Mouse (Mus musculus): ENCODE data around the gene Fn3krp. TPM values are rescaled to one million over a fixed set of nuclear protein-coding genes. Genes with fewer than 3 reads are reported as not detected.

Gene Fn3krp
- polyA plus RNA-seq, 1 experiment: 7.4 TPM

- no peak for TF ChIP-seq CTCF (IDR thresholded peaks at IDR 0.05; ENCODE audit: extremely low read depth, insufficient read depth, insufficient read length, insufficient replicate concordance)
- TF ChIP-seq POLR2A (IDR thresholded peaks at IDR 0.05; ENCODE audit: low read depth, low read length): no peak
- peaks cover 4% of the 10 kb centered on the region; the same call in 1 of the 2 replicates for H3K4me1 ChIP-seq (ENCODE audit: control insufficient read depth, insufficient read depth, insufficient read length)
- 62% methylated on average over 5 of the region's 5 CpGs for WGBS
- no peak overlapping the region for H3K27ac ChIP-seq (ENCODE audit: insufficient read depth, low read length)
- no peaks in the 10 kb centered on the region for H3K36me3 ChIP-seq (ENCODE audit: control insufficient read depth, insufficient read depth, low read length)
- DNase-seq (ENCODE audit: low read depth in 1 of 2, low spot score in 2 of 2): no peak
- no peak overlapping the region for H3K4me3 ChIP-seq (ENCODE audit: extremely low read depth, insufficient read depth, insufficient read length)
- H3K27me3 ChIP-seq (ENCODE audit: control insufficient read depth, insufficient read depth, low read length): no peaks in the 10 kb centered on the region
Measured at GRCm38 (mm10) chr11:121420379-121420778, 822 bp upstream of the Fn3krp start.

DNA sequence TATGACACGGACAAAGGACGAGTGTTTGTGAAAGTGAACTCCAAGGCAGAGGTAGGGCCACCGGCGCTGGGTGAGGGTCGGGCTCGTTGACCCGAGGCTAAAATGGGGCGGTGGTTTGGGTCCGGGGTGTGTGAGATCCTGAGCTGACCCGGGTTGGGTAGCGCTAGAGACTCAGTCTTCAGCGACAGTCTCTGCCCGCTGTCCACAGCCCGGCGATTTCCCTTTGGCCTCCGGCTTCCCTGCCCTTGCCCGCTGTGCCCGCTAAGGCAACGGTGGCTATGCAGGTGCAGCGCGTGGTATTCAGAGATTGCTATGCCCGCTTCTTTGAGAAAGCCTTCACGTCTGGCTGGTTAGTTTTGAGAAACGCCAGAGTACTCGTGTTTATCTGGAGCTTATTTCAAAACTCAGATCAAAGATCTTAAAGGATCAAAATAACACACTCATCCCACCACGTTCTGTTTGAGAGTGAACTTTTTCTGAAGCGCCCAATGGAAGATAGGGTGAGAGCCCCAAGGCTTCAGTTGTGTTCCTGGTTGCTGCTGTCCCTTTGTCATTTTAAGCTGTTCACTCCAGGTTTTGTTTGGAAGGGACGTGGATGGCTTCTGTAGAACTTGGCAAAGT, 462 bp downstream of the Fn3krp start:
- no peaks in the 10 kb centered on the region for H3K27me3 ChIP-seq (ENCODE audit: control insufficient read depth, insufficient read depth, low read length)
- peak overlapping the region; percentile 23; the same call in 1 of the 2 replicates for H3K27ac ChIP-seq (ENCODE audit: insufficient read depth, low read length)
- peak in 1 of 2 experiments; percentile 15 for DNase-seq (ENCODE audit: low read depth in 1 of 2, low spot score in 2 of 2)
- peak overlapping the region; percentile 93 for H3K4me3 ChIP-seq (ENCODE audit: extremely low read depth, insufficient read depth, insufficient read length)
- peaks cover 4% of the 10 kb centered on the region; the same call in 1 of the 2 replicates for H3K4me1 ChIP-seq (ENCODE audit: control insufficient read depth, insufficient read depth, insufficient read length)
- TF ChIP-seq POLR2A (IDR thresholded peaks at IDR 0.05; ENCODE audit: low read depth, low read length): no peak; the same call in 1 of the 2 replicates
- no peak for TF ChIP-seq CTCF (IDR thresholded peaks at IDR 0.05; ENCODE audit: extremely low read depth, insufficient read depth, insufficient read length, insufficient replicate concordance)
- WGBS: under 1% methylated on average over 27 of the region's 28 CpGs
- no peaks in the 10 kb centered on the region for H3K36me3 ChIP-seq (ENCODE audit: control insufficient read depth, insufficient read depth, low read length)

DNA sequence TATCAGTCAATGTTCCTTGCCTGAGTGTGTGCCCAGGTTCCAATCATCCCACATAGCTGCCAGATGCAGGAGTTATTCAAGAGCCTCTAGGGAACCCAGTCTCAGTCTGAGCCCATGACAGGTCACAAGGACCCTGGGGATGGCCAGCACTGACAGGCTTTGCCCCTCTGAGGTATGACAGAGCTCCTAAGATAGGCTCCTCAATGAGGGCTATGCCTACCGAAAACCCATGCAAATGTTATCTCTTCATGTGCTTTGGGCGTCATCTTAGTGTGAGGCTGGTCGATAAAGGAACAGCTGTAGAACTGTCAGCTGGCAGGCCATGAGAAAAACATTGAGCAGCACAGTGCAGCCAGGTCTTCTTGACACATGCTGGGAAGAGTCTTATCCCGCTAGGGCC, 12.2 kb downstream of the Fn3krp start:
- TF ChIP-seq POLR2A (IDR thresholded peaks at IDR 0.05; ENCODE audit: low read depth, low read length): no peak
- TF ChIP-seq CTCF (IDR thresholded peaks at IDR 0.05; ENCODE audit: extremely low read depth, insufficient read depth, insufficient read length, insufficient replicate concordance): no peak
- H3K4me1 ChIP-seq (ENCODE audit: control insufficient read depth, insufficient read depth, insufficient read length): peaks cover 3% of the 10 kb centered on the region; the same call in 1 of the 2 replicates
- peak overlapping the region; percentile 13; the same call in 1 of the 2 replicates for H3K27ac ChIP-seq (ENCODE audit: insufficient read depth, low read length)
- H3K4me3 ChIP-seq (ENCODE audit: extremely low read depth, insufficient read depth, insufficient read length): no peak overlapping the region
- no peak for DNase-seq (ENCODE audit: low read depth in 1 of 2, low spot score in 2 of 2)
- 86% methylated on average over 4 of the region's 4 CpGs for WGBS
- H3K36me3 ChIP-seq (ENCODE audit: control insufficient read depth, insufficient read depth, low read length): peaks cover 4% of the 10 kb centered on the region; the same call in 1 of the 2 replicates
- H3K27me3 ChIP-seq (ENCODE audit: control insufficient read depth, insufficient read depth, low read length): no peaks in the 10 kb centered on the region

DNA sequence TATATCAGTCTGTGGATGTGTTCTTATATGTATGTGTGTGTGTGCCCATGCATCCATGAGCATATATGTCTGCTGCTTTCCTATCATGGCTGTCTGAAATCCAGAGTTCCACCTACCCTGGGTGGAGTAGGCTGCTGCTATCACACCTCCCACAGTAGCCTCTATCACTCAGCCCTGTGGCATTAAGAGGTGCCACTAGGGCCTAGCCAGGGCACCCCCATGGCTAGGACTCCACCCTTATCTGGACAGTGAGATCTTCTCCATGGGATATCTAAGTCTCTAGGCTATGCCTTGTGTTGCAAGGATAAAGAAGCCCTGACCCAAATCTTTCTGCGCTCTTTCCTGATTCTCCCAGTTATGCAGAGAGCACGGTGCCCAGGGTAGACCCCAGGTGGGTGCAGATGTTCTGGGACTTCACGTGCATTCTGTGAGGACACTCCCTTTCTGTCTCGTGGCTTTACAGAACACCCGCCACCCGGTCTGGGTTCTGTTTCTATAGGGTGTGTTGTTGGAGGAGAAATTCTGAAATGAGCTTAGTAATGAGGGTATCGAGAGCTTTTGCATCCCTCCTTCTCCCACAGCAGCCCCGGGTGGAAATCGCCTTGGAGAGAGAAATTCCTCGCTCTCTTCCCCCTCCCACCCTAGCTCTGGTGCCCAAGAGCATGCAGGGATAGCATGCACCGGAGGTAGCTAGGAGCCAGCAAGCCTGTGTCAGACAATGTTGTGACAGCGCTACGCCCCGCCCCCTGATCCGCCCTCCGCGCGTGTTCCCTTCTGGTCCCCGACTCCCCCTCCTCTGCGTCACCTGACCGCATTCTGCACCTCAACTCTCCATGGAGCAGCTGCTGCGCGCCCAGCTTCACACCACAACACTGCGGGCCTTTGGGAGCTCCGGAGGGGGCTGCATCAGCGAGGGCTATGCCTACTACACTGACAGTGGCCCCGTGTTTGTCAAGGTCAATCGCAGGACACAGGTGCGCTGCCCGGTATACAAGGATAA, 13.3 kb downstream of the Fn3krp start, which contains the start of gene Fn3k:
Fn3k (plus strand) TSS at position 758 of the 1,000 bp plus-strand sequence.
- Histone ChIP-seq H3K4me1 (ENCODE audit: control insufficient read depth, insufficient read depth, insufficient read length) (peaks cover 3% of the 10 kb centered on the region; the same call in 1 of the 2 replicates), H3K4me3 (ENCODE audit: extremely low read depth, insufficient read depth, insufficient read length) (peak within 1 kb of the TSS; percentile 42), H3K36me3 (ENCODE audit: control insufficient read depth, insufficient read depth, low read length) (no peaks in the 10 kb centered on the region), H3K27me3 (ENCODE audit: control insufficient read depth, insufficient read depth, low read length) (no peaks in the 10 kb centered on the region), H3K27ac (ENCODE audit: insufficient read depth, low read length) (peak within 1 kb of the TSS; percentile 10; the same call in 1 of the 2 replicates)
- TF ChIP-seq POLR2A (IDR thresholded peaks at IDR 0.05; ENCODE audit: low read depth, low read length) (no peak), CTCF (IDR thresholded peaks at IDR 0.05; ENCODE audit: extremely low read depth, insufficient read depth, insufficient read length, insufficient replicate concordance) (no peak)
- WGBS: 6% methylated on average over 30 of the region's 30 CpGs
- peak; percentile 52 to 77 for DNase-seq (ENCODE audit: low read depth in 1 of 2, low spot score in 2 of 2)

DNA sequence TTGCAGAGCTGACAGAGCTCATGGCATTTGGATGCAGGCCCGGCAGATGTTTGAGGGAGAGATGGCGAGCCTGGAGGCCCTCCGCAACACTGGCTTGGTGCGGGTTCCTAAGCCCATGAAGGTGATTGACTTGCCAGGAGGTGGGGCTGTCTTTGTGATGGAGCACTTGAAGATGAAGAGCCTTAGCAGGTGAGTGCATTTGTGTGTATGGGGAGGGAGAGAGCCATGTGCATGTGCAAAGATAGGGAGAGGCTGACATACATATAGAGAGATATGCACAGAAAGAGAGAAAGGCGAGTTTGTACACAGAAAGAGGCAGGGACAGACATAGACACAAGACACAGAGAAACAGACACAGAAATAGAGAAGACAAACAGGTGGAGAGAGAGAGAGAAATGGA, 16.0 kb downstream of the Fn3krp start:
- Histone ChIP-seq H3K27ac (ENCODE audit: insufficient read depth, low read length) (no peak overlapping the region), H3K4me3 (ENCODE audit: extremely low read depth, insufficient read depth, insufficient read length) (no peak overlapping the region), H3K4me1 (ENCODE audit: control insufficient read depth, insufficient read depth, insufficient read length) (peaks cover 3% of the 10 kb centered on the region; the same call in 1 of the 2 replicates), H3K36me3 (ENCODE audit: control insufficient read depth, insufficient read depth, low read length) (no peaks in the 10 kb centered on the region), H3K27me3 (ENCODE audit: control insufficient read depth, insufficient read depth, low read length) (no peaks in the 10 kb centered on the region)
- 89% methylated on average over 5 of the region's 5 CpGs for WGBS
- TF ChIP-seq CTCF (IDR thresholded peaks at IDR 0.05; ENCODE audit: extremely low read depth, insufficient read depth, insufficient read length, insufficient replicate concordance) (no peak), POLR2A (IDR thresholded peaks at IDR 0.05; ENCODE audit: low read depth, low read length) (no peak)
- no peak for DNase-seq (ENCODE audit: low read depth in 1 of 2, low spot score in 2 of 2)

GRCm38 (mm10) chr11:121439686-121440292, 18.6 kb downstream of the Fn3krp start:
- WGBS: 77% methylated on average over 5 of the region's 5 CpGs
- TF ChIP-seq CTCF (IDR thresholded peaks at IDR 0.05; ENCODE audit: extremely low read depth, insufficient read depth, insufficient read length, insufficient replicate concordance): no peak
- no peak for TF ChIP-seq POLR2A (IDR thresholded peaks at IDR 0.05; ENCODE audit: low read depth, low read length)
- no peak overlapping the region for H3K27ac ChIP-seq (ENCODE audit: insufficient read depth, low read length)
- no peaks in the 10 kb centered on the region for H3K27me3 ChIP-seq (ENCODE audit: control insufficient read depth, insufficient read depth, low read length)
- no peak overlapping the region for H3K4me3 ChIP-seq (ENCODE audit: extremely low read depth, insufficient read depth, insufficient read length)
- H3K36me3 ChIP-seq (ENCODE audit: control insufficient read depth, insufficient read depth, low read length): no peaks in the 10 kb centered on the region
- DNase-seq (ENCODE audit: low read depth in 1 of 2, low spot score in 2 of 2): no peak
- H3K4me1 ChIP-seq (ENCODE audit: control insufficient read depth, insufficient read depth, insufficient read length): no peaks in the 10 kb centered on the region; the same call in 1 of the 2 replicates

Measured in spleen, adult 2 months (tissue).